8 mouse cellular contexts compared by ENCODE assay signal in the genomic region with DNA sequence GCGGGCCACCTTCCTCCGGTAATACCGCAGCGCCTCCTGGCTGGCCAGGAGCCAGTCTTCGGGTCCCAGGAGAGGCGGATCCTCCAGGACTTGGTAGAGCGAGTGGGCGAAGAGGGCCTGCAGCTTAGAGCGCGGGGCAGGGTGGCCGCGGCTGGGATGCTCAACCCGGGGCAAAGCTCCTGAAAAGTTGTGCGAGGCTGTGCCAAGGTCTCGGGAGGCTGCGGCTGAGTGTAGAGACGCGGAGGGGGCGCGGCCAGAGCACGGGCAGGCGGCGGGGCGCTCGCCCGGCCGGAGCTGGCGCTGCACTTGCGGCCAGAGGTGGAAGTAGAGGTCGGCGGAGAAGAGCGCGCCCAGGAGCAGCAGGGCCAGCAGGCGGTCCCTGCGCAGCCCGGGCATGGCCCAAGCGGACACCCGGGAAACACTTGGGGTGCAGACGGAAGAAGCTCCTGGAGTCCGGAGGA. TPM values are rescaled to one million over a fixed set of nuclear protein-coding genes. Genes with fewer than 3 reads are reported as not detected.
DNase-seq lines count a peak whose midpoint lies in the region; ATAC-seq and TF ChIP-seq lines count a peak whose summit lies in the region.

No protein-coding gene starts in this region.

- peak overlapping the region; percentile 46 for H3K9ac ChIP-seq in forebrain, postnatal 0 days
- peak overlapping the region; percentile 25 for H3K9ac ChIP-seq in intestine, embryonic 14.5 days (ENCODE audit: low read length)
- peak overlapping the region; percentile 62 for H3K9ac ChIP-seq in liver, embryonic 16.5 days (ENCODE audit: low read depth, low read length)
- peak overlapping the region; percentile 58 for H3K9ac ChIP-seq in neural tube, embryonic 15.5 days (replicated peaks)

- H3K4me3 ChIP-seq in forebrain, postnatal 0 days (ENCODE audit: low read depth, low read length), result peak overlapping the region; percentile 40
- H3K4me3 ChIP-seq in intestine, embryonic 14.5 days (ENCODE audit: low read depth, low read length), result peak overlapping the region; percentile 35
- H3K4me3 ChIP-seq in liver, embryonic 16.5 days (ENCODE audit: low read depth, low read length), result peak overlapping the region; percentile 59
- H3K4me3 ChIP-seq in neural tube, embryonic 15.5 days (replicated peaks), result peak overlapping the region; percentile 50

- no peaks in the 10 kb centered on the region for H3K9me3 ChIP-seq in forebrain, postnatal 0 days (ENCODE audit: low read length)
- no peaks in the 10 kb centered on the region for H3K9me3 ChIP-seq in intestine, embryonic 14.5 days (ENCODE audit: control insufficient read depth, low read length)
- H3K9me3 ChIP-seq in liver, embryonic 16.5 days (replicated peaks; ENCODE audit: control insufficient read depth, low read length), result no peaks in the 10 kb centered on the region
- H3K9me3 ChIP-seq in neural tube, embryonic 15.5 days (replicated peaks), result no peaks in the 10 kb centered on the region

- peak; percentile 40 to 51 for DNase-seq in cerebellum, postnatal 10 days
- no peak for DNase-seq in cerebellum, adult 9-10 months
- DNase-seq in adrenal gland, postnatal 10 days, result peak; percentile 68
- peak; percentile 16 for DNase-seq in forebrain, postnatal 0 days
- DNase-seq in intestine, embryonic 14.5 days (ENCODE audit: low spot score), result peak; percentile 79
- DNase-seq in frontal cortex, adult 2 months (ENCODE audit: extremely low spot score in 1 of 2, low spot score in 1 of 2), result no peak

- H3K36me3 ChIP-seq in forebrain, postnatal 0 days (ENCODE audit: insufficient read depth), result no peaks in the 10 kb centered on the region
- no peaks in the 10 kb centered on the region for H3K36me3 ChIP-seq in intestine, embryonic 14.5 days (ENCODE audit: control insufficient read depth, insufficient read depth, low read length)
- no peaks in the 10 kb centered on the region for H3K36me3 ChIP-seq in liver, embryonic 16.5 days (ENCODE audit: control insufficient read depth, insufficient read depth)
- H3K36me3 ChIP-seq in neural tube, embryonic 15.5 days, result no peaks in the 10 kb centered on the region

- H3K4me2 ChIP-seq in forebrain, postnatal 0 days (ENCODE audit: low read depth), result peak overlapping the region; percentile 90
- H3K4me2 ChIP-seq in intestine, embryonic 14.5 days (ENCODE audit: low read length), result peak overlapping the region; percentile 91
- peak overlapping the region; percentile 52 for H3K4me2 ChIP-seq in liver, embryonic 16.5 days (ENCODE audit: low read depth, low read length)
- H3K4me2 ChIP-seq in neural tube, embryonic 15.5 days, result peak overlapping the region; percentile 99

- no peak overlapping the region for H3K27ac ChIP-seq in forebrain, postnatal 0 days (ENCODE audit: low read depth, low read length)
- no peak overlapping the region for H3K27ac ChIP-seq in intestine, embryonic 14.5 days (ENCODE audit: low read depth)
- H3K27ac ChIP-seq in liver, embryonic 16.5 days (ENCODE audit: low read length), result peak overlapping the region; percentile 87
- H3K27ac ChIP-seq in neural tube, embryonic 15.5 days (replicated peaks), result peak overlapping the region; percentile 66

- 4% methylated on average over 40 of the region's 40 CpGs for WGBS in forebrain, postnatal 0 days
- WGBS in intestine, embryonic 14.5 days, result 1% methylated on average over 40 of the region's 40 CpGs
- WGBS in liver, embryonic 16.5 days (ENCODE audit: insufficient replicate concordance), result under 1% methylated on average over 40 of the region's 40 CpGs
- 1% methylated on average over 36 of the region's 40 CpGs for WGBS in neural tube, embryonic 15.5 days

- peak; percentile 14; the same call in 1 of the 2 replicates for TF ChIP-seq CTCF in forebrain, postnatal 0 days (IDR thresholded peaks at IDR 0.05; ENCODE audit: low read depth)

- peak; percentile 50 for ATAC-seq in forebrain, postnatal 0 days
- ATAC-seq in intestine, embryonic 14.5 days (replicated peaks; ENCODE audit: low FRiP score, low TSS enrichment, low read depth), result peak; percentile 78
- peak; percentile 37 for ATAC-seq in liver, embryonic 16.5 days (ENCODE audit: low read depth)
- peak; percentile 65 for ATAC-seq in neural tube, embryonic 15.5 days (ENCODE audit: low FRiP score)

- H3K4me1 ChIP-seq in forebrain, postnatal 0 days (ENCODE audit: insufficient read depth), result peaks cover 13% of the 10 kb centered on the region; the same call in 1 of the 2 replicates
- peaks cover 13% of the 10 kb centered on the region for H3K4me1 ChIP-seq in intestine, embryonic 14.5 days (replicated peaks; ENCODE audit: control insufficient read depth, insufficient read depth, low read length)
- H3K4me1 ChIP-seq in liver, embryonic 16.5 days (ENCODE audit: control insufficient read depth, low read depth, low read length), result no peaks in the 10 kb centered on the region; the same call in 1 of the 2 replicates
- H3K4me1 ChIP-seq in neural tube, embryonic 15.5 days, result peaks cover 33% of the 10 kb centered on the region

- H3K27me3 ChIP-seq in forebrain, postnatal 0 days (ENCODE audit: insufficient read depth, low read length), result no peaks in the 10 kb centered on the region; the same call in 1 of the 2 replicates
- H3K27me3 ChIP-seq in intestine, embryonic 14.5 days (replicated peaks; ENCODE audit: control insufficient read depth, insufficient read depth, low read length), result 0 out of 2 replicates have a peak, but pooled peaks cover 3% of the 10 kb centered on the region
- peaks cover 25% of the 10 kb centered on the region for H3K27me3 ChIP-seq in liver, embryonic 16.5 days (ENCODE audit: control insufficient read depth, insufficient read depth, low read depth, low read length)
- H3K27me3 ChIP-seq in neural tube, embryonic 15.5 days (replicated peaks), result peaks cover 5% of the 10 kb centered on the region; the same call in 1 of the 2 replicates

RNA-seq across cellular contexts. Expression of a gene that starts 0.7 kb away (rescaled TPM):
- total RNA-seq in adrenal gland, postnatal 10 days (2021), result 10 to 100 TPM in 1 of 2 experiments, 1 to 10 TPM in 1; 9.8 to 14.5 TPM
- total RNA-seq in forebrain, postnatal 0 days (2014; rRNA removed), result 2.8 and 4.3 TPM in 2 replicates
- polyA plus RNA-seq in forebrain, postnatal 0 days (2015; fragmentation: Nextera tagmentation; extraction: Ambion mirVana), result 4.0 and 4.6 TPM in 2 replicates
- 0.79 and 1.7 TPM in 2 replicates for polyA plus RNA-seq in intestine, embryonic 14.5 days (2014; fragmentation: Nextera tagmentation; extraction: Ambion mirVana)
- 7.7 and 10.3 TPM in 2 replicates for polyA plus RNA-seq in liver, embryonic 16.5 days (2015; fragmentation: Nextera tagmentation; extraction: Ambion mirVana)
- 6.6 and 8.0 TPM in 2 replicates for polyA plus RNA-seq in neural tube, embryonic 15.5 days (2015; fragmentation: Nextera tagmentation; extraction: Ambion mirVana)
- 14.6 and 15.8 TPM in 2 replicates for polyA plus RNA-seq in frontal cortex, adult 2 months (2012; rRNA removed)

Comparison
In these comparisons a context has a peak if more than half of its experiments do, and no peak if none do; other contexts are left out.
1. DNase-seq: peak in cerebellum, postnatal 10 days (2 of 2), adrenal gland, postnatal 10 days (single experiment), forebrain, postnatal 0 days (single experiment) and intestine, embryonic 14.5 days (single experiment); none in cerebellum, adult 9-10 months (single experiment) and frontal cortex, adult 2 months (0 of 2).
2. H3K27ac ChIP-seq: peak in liver, embryonic 16.5 days (single experiment) and neural tube, embryonic 15.5 days (single experiment); none in forebrain, postnatal 0 days (single experiment) and intestine, embryonic 14.5 days (single experiment).
3. Peak in every context shown above with its lines, with median percentiles within 50 percentile points of each other: ATAC-seq, H3K4me2 ChIP-seq, H3K4me3 ChIP-seq and H3K9ac ChIP-seq.